Mouse (Mus musculus): ENCODE results near the gene Krt16. TPM values are rescaled to one million over a fixed set of nuclear protein-coding genes. Genes with fewer than 3 reads are reported as not detected.
"Not testable (repeated sequence)": the region's sequence is repeated elsewhere in the genome, so short reads cannot be mapped to it uniquely, and the experiment has no call there.

The Krt16 gene
- total RNA-seq, 2 experiments from 2014 or later = not detected

DNA sequence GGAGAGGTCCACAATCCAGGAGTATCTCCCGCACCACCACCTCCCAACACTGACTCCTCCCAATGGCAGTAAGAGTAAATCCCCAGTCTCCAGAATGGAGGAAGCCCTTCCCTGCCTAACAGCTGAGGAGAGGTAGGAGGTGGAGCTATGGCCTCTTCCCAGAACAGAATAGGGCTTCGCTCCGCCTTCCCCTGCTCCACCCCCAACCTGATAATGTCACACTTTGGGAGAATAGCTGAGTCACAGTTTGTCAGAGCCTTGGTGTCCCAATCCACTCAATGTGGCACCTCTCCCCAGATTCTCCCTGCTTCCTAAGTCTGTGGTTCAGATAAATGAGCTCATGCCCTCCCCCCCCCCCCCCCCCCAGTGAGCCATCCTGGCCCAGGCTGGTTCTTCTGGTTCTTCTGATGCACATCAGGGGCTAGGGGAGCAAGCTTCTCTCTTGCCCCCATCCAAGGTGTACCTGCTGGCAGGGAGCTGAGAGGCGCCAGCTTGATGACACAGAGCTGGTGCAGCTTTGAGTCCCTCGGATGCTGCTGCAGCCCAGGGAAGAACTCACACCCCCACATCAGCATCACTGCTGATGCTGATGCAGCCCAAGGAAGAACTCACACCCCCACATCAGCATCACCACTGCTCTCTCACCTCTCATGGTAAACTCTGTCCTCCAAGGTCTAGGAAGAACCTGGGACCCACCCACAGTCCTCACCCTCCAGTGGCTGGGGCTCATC lies 5.8 kb upstream of the Krt16 start:
- intact Hi-C loops (cut with DNase I) = no loop called here
- no peak for DNase-seq (ENCODE audit: extremely low spot score in 1 of 2, low spot score in 2 of 2)
- TF ChIP-seq CTCF (IDR thresholded peaks at IDR 0.05) = no peak
- H3K27ac ChIP-seq = no peak overlapping the region
- H3K4me3 ChIP-seq = no peak overlapping the region

DNA sequence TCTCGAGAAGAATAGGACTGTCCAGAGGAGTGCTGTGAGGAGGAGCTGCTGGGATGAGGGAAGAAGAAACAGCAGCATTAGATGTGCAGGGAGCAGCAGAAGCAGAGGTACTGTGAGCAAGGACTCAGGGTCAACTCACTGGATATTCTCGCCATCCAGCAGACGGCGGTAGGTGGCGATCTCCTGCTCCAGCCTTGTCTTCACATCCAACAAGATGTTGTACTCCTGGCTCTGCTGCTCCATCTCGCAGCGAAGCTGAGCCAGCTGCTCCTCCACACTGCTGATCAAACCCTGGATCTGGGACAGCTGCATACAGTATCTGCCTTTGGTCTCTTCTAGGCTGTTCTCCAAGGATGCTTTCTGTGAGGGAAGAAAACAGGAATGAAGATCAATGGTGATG lies 2.2 kb downstream of the Krt16 start:
- H3K4me3 ChIP-seq; intact Hi-C loops (cut with DNase I); H3K27ac ChIP-seq; DNase-seq (ENCODE audit: extremely low spot score in 1 of 2, low spot score in 2 of 2): not testable (repeated sequence)

DNA sequence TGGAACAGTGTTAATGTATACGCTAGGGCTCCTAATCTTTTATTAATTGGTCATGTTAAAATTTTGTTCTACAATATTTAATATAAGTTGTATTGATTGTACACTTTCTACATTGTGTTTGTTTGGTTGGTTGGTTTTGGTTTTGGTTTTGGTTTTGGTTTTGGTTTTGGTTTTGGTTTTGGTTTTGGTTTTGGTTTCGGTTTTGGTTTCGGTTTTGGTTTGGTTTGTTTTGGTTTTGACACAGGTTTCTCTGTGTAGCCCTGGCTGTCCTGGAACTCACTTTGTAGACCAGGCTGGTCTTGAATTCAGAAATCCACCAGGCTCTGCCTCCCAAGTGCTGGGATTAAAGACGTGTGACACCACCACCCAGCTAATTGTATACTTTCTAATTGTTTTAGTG lies 8.4 kb downstream of the Krt16 start:
- DNase-seq (ENCODE audit: extremely low spot score in 1 of 2, low spot score in 2 of 2); H3K27ac ChIP-seq; H3K4me3 ChIP-seq; intact Hi-C loops (cut with DNase I): not testable (repeated sequence)

DNA sequence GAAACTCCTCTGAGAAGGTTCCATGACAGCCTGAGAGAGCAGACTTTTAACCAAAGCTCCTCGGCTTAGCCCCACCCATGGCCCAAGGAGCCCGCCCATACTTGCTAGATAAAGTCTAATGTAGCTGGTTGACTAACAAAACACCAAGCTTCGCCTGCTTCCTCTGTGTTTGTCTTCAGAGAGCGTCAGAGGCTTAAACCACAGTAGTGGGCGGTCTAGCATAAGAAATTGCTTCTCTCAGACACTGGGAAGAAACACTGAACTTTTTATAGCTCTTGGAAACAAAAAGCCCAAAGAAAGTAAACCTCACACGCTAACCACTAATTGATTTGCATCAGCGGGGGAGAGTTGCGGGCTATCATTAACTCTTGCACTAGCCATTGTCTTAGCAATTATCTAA lies 27.0 kb downstream of the Krt16 start:
- Histone ChIP-seq H3K4me3 (no peak overlapping the region), H3K27ac (no peak overlapping the region)
- intact Hi-C loops (cut with DNase I) = no loop called here
- no peak for DNase-seq (ENCODE audit: extremely low spot score in 1 of 2, low spot score in 2 of 2)
- no peak for TF ChIP-seq CTCF (IDR thresholded peaks at IDR 0.05)

DNA sequence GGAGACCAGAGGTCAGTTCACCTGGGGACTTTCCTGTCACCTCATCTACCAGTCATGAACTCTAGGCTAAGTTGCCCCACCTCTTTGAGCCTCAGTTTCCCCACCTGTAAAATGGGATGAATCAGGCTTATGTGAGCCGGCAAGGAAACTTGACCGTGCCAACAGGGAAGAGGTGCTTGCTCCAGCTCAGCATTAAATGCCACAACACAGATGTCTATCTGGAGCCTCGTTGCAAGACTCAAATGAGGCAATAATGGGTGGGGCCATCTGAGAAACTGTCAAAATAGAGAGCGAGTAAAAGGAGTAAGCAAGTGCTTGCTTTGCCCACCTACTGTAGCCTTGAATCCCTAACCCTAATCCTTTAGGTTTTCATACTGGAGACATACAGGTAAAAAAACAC lies 29.4 kb downstream of the Krt16 start:
- no peak for TF ChIP-seq CTCF (IDR thresholded peaks at IDR 0.05)
- no peak for DNase-seq (ENCODE audit: extremely low spot score in 1 of 2, low spot score in 2 of 2)
- H3K27ac ChIP-seq = no peak overlapping the region
- H3K4me3 ChIP-seq = no peak overlapping the region
- intact Hi-C loops (cut with DNase I) = no loop called here

DNA sequence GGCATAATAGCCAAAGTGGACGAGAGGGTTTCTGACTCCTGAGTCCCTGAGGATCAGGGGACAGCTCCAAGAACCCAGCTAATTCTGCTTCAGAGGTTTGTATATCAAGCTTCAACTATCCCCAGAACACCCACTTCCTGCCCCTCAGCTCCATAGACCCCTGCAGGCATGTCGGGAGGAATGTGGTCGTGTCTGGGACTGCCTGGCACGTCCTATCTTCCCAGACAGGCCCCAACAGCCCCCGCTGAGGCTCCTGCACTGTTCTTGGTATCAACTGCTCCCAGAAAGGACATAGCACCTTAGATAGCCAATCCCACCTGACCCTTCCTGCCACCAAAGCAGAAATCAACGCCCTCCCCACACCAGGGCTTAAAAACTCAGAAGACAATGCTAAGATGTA lies 40.2 kb downstream of the Krt16 start:
- H3K27ac ChIP-seq = no peak overlapping the region
- no peak for TF ChIP-seq CTCF (IDR thresholded peaks at IDR 0.05)
- no peak for DNase-seq (ENCODE audit: extremely low spot score in 1 of 2, low spot score in 2 of 2)
- H3K4me3 ChIP-seq = no peak overlapping the region
- intact Hi-C loops (cut with DNase I) = no loop called here

DNA sequence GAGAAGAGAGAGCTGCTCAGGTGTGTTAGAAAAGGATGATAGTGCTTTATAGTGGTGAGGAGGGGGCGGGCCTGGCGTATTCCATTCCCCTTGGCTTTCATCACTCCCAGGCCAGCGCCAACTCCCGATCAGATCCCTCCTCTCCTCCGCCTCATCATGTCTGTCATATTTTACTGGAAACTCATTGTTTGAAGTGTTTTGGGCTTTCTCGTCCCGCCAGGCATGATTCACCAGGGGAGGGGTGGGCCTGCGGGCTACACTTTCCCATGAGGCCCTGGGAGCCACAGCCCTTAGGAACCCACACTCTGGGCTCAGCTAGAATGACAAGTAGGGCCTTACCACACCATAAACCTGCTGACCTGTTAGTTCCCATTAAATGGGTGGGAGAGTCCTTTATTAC lies 41.2 kb downstream of the Krt16 start, which contains the start of gene Krt14:
Gene Krt14, minus strand, starts transcription at position 51 of the 400 bp plus-strand sequence.
- DNase-seq (ENCODE audit: extremely low spot score in 1 of 2, low spot score in 2 of 2) = no peak
- intact Hi-C loops (cut with DNase I) = no loop called here
- no peak for TF ChIP-seq CTCF (IDR thresholded peaks at IDR 0.05)
- H3K27ac ChIP-seq = no peak within 1 kb of the TSS
- H3K4me3 ChIP-seq = no peak within 1 kb of the TSS

DNA sequence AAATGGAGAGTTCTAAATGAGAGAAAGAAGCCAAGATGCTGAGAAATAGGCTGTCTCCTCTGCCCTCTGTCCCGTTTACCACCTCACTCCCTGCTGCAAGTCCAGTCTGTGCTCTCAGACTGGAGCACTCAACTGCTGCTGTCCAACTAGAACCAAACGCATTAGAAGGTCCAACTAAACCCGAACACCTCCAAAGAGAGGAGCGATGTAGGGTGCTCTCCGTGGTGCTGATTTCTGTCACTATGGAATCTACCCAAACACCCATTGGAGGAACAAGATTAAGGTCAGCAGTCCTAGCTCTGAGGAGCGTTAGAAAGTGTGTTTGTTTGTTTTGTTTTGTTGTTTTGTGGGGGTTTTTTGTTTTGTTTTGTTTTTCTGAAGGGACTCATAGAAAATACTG lies 45.3 kb downstream of the Krt16 start:
- intact Hi-C loops (cut with DNase I) = loop anchor here (5.0 kb wide), 1 partner anchor 94 kb away; no protein-coding TSS in a partner anchor
- no peak for DNase-seq (ENCODE audit: extremely low spot score in 1 of 2, low spot score in 2 of 2)
- TF ChIP-seq CTCF (IDR thresholded peaks at IDR 0.05) = no peak
- Histone ChIP-seq H3K4me3 (no peak overlapping the region), H3K27ac (no peak overlapping the region)

DNA sequence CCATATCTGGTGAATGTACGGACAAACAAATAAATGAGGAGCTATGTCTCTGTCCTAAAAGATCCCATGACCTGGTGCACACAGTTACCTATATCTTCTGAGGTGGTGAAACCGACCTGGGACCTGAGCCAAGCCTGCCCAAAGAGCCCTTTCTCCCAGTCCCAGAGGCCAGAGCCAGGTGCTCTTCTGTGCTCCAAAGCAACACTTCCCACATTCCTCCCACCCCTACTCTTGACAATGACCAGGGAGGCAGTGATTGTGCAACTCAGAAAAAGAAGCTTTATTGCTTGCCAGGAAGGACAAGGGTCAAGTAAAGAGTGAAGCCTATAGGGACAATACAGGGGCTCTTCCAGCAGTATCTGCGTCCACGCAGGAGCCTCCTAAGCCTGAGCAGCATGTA lies 45.8 kb downstream of the Krt16 start:
- no peak for DNase-seq (ENCODE audit: extremely low spot score in 1 of 2, low spot score in 2 of 2)
- Histone ChIP-seq H3K27ac (no peak overlapping the region), H3K4me3 (no peak overlapping the region)
- no peak for TF ChIP-seq CTCF (IDR thresholded peaks at IDR 0.05)
- intact Hi-C loops (cut with DNase I) = loop anchor here (5.0 kb wide), 1 partner anchor 94 kb away; no protein-coding TSS in a partner anchor

DNA sequence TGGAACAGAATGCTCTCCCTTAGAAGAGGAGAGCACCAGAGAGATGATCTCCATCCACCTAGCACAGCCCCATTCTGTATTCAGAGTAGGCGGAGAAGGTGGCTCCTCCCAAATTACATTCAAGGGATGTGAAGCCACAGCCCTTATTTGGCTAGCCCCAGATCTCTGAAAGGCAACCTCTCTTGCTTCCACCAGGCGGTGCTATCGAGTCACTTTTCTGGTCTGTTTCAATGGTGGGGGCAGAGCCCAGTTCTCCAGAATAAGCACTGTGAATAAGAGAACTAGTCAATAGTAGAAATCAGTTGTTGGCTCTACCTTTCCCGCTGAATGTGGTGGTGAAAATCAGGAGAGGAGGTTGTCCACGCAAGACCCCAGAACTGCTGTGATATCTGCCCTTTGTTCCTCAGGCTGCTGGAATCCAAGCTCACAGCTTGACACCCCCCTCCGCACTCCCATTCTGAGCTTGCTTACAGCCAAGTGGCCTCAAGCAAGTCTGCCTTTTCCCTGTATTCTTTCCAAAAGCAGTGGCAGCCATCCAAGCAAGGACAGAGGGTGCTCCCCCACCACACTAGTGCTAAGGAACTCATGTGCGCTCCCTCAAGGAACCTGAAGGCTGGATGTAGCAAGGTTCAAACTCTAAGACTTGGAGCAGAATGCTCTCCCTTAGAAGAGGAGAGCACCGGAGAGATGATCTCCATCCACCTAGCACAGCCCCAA lies 48.4 kb downstream of the Krt16 start:
- Histone ChIP-seq H3K4me3 (no peak overlapping the region), H3K27ac (no peak overlapping the region)
- TF ChIP-seq CTCF (IDR thresholded peaks at IDR 0.05) = peak; percentile 65
- DNase-seq (ENCODE audit: extremely low spot score in 1 of 2, low spot score in 2 of 2) = peak in 1 of 2 experiments; percentile 53
- intact Hi-C loops (cut with DNase I) = loop anchor here (1.0 to 5.0 kb wide), 2 partner anchors 82 to 97 kb away; no protein-coding TSS in a partner anchor

DNA sequence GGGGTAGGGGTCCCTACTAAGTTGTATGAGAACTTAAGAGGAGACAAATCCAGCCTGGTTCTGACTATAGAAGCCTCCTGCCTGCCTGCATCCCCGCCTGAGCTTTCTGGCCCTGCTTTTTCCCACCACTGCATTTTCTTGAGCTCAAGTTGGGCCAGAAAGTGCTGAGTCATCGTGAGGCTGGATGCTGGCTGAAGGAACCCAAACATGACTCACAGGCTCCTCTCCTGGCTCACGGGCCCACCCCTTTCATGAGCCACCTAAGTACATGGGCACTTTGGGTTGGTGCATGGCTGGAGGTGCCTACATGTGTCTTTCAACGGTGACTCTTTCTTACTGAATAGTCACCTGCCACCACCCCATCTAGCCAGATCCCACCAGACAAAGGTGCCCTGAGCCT lies 50.0 kb downstream of the Krt16 start:
- Histone ChIP-seq H3K27ac (no peak overlapping the region), H3K4me3 (no peak overlapping the region)
- intact Hi-C loops (cut with DNase I) = no loop called here
- DNase-seq (ENCODE audit: extremely low spot score in 1 of 2, low spot score in 2 of 2) = peak; percentile 44 to 55
- TF ChIP-seq CTCF (IDR thresholded peaks at IDR 0.05) = no peak

Other genes with a start within 250 kb of the Krt16 start
- not detected for gene Krt33a, start 232.7 kb downstream of the Krt16 start, total RNA-seq (2021)
- not detected for gene Krt33b, start 219.0 kb downstream of the Krt16 start, total RNA-seq (2021)
- gene Krt34, start 207.3 kb downstream of the Krt16 start, total RNA-seq (2021) = not detected
- not detected for gene Krt31, start 198.4 kb downstream of the Krt16 start, total RNA-seq (2021)
- gene Krt32, start 160.7 kb downstream of the Krt16 start, total RNA-seq (2021) = not detected
- not detected for gene Krt35, start 152.7 kb downstream of the Krt16 start, total RNA-seq (2021)
- gene Krt36, start 143.3 kb downstream of the Krt16 start, total RNA-seq (2021) = not detected
- gene Krt13, start 127.3 kb downstream of the Krt16 start, total RNA-seq (2021) = not detected
- gene Krt15, start 113.0 kb downstream of the Krt16 start, total RNA-seq (2021) = not detected
- not detected for gene Krt19, start 100.2 kb downstream of the Krt16 start, total RNA-seq (2021)
- gene Krt9, start 55.7 kb downstream of the Krt16 start, total RNA-seq (2021) = 1 to 10 TPM; 3.2 to 3.4 TPM
- gene Krt14, start 41.4 kb downstream of the Krt16 start, total RNA-seq (2021) = not detected
- not detected for gene Krt17, start 12.1 kb upstream of the Krt16 start, total RNA-seq (2021)
- not detected for gene Krt42, start 21.0 kb upstream of the Krt16 start, total RNA-seq (2021)
- gene Eif1, start 71.0 kb upstream of the Krt16 start, total RNA-seq (2021) = 100 to 1,000 TPM; 746 to 811 TPM
- gene Gast, start 85.5 kb upstream of the Krt16 start, total RNA-seq (2021) = not detected
- 100 to 1,000 TPM; 150 to 194 TPM for gene Hap1, start 107.2 kb upstream of the Krt16 start, total RNA-seq (2021)
- gene Jup, start 148.9 kb upstream of the Krt16 start, total RNA-seq (2021) = 10 to 100 TPM; 51.2 to 53.7 TPM
- gene P3h4, start 165.9 kb upstream of the Krt16 start, total RNA-seq (2021) = 1 to 10 TPM; 7.6 to 9.4 TPM
- 1 to 10 TPM; 3.6 to 4.8 TPM for gene Fkbp10, start 166.8 kb upstream of the Krt16 start, total RNA-seq (2021)
- gene Nt5c3b, start 192.9 kb upstream of the Krt16 start, total RNA-seq (2021) = 10 to 100 TPM; 48.4 to 64.1 TPM
- gene Klhl10, start 193.0 kb upstream of the Krt16 start, total RNA-seq (2021) = 1 to 10 TPM in 1 of 2 experiments, under 1 TPM in 1; 0.61 to 1.4 TPM
- 100 to 1,000 TPM in 1 of 2 experiments, 10 to 100 TPM in 1; 98.9 to 109 TPM for gene Klhl11, start 223.8 kb upstream of the Krt16 start, total RNA-seq (2021)